Mouse (Mus musculus): ENCODE data around the gene Pfkfb3. TPM values are rescaled to one million over a fixed set of nuclear protein-coding genes. Genes with fewer than 3 reads are reported as not detected.

The Pfkfb3 gene
- 116 and 212 TPM in 2 replicates for polyA plus RNA-seq (2012; rRNA removed; ENCODE audit: low replicate concordance)

GRCm38 (mm10) chr2:11553471-11554400, at the start of gene Pfkfb3:
Gene Pfkfb3, minus strand, starts transcription at chr2:11554077.

Other genes starting within 250 kb of the Pfkfb3 start
- 32.3 and 41.1 TPM in 2 replicates for gene Rbm17, start 50.1 kb upstream of the Pfkfb3 start, polyA plus RNA-seq (2012; rRNA removed; ENCODE audit: low replicate concordance)
- gene Gm17490, start 72.2 kb upstream of the Pfkfb3 start, polyA plus RNA-seq (2012; rRNA removed; ENCODE audit: low replicate concordance), result not detected in 2 replicates
- 2.5 and 3.7 TPM in 2 replicates for gene Il2ra, start 88.7 kb upstream of the Pfkfb3 start, polyA plus RNA-seq (2012; rRNA removed; ENCODE audit: low replicate concordance)
- 83.0 and 91.8 TPM in 2 replicates for gene Il15ra, start 151.2 kb upstream of the Pfkfb3 start, polyA plus RNA-seq (2012; rRNA removed; ENCODE audit: low replicate concordance)
- gene Fbh1, start 223.5 kb upstream of the Pfkfb3 start, polyA plus RNA-seq (2012; rRNA removed; ENCODE audit: low replicate concordance), result 45.3 and 59.4 TPM in 2 replicates
- 64.7 and 79.6 TPM in 2 replicates for gene Ankrd16, start 223.8 kb upstream of the Pfkfb3 start, polyA plus RNA-seq (2012; rRNA removed; ENCODE audit: low replicate concordance)